Mouse (Mus musculus) adrenal gland, postnatal 36 days (tissue): ENCODE results near the gene Dnajb4. TPM values are rescaled to one million over a fixed set of nuclear protein-coding genes. Genes with fewer than 3 reads are reported as not detected.
"Not testable (repeated sequence)": the region's sequence is repeated elsewhere in the genome, so short reads cannot be mapped to it uniquely, and the experiment has no call there.

Experiments used
- DNase-seq, 2 experiments: peaks; one replicate each; pipeline ENCODE4 v3.0.0; 2021; ENCODE audit warnings: mixed read lengths in 1 of 2
- total RNA-seq, 2 experiments: library from RNA; stranded (reverse); gene quantifications; 2 replicates each; pipeline ENCODE4 v1.2.3; 2021

Gene Dnajb4
- total RNA-seq, 2 experiments from 2014 or later, result 43.4 to 58.1 TPM

DNA sequence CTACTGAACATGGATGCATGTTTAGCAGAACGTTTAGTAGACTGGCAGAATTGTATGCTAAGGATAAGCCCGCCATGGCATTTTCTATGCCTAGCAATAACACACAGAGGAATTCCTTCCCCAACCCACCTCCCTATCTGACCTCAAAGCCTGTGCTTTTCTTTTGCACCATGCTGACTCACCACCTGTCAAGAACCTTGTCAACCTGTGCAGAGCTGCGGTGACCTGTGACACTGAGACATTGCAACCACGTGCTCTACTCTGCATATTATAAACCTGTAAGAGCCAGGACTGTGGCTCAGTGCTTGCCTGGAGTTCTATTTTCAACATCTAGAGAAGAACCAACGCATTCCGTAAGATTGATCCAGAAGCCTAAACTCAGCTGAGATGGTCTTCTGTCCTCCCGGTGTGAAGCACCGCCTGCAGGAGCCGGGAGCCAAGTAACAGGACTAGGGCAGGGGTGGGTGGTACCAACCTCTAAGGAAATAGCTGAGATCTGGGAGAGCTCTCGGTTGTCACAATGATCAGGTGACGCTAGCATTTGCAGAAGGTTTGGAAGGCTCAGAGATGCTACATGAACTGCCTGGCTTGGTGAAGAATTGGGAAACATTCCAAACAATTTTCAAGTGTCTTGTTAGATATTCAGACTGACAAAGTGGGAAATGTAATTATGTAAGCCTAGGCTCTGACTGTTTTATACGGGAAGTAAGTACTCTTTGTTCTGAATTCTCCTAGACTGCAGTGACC is 62.8 kb downstream of the Dnajb4 start:
- no peak for DNase-seq

DNA sequence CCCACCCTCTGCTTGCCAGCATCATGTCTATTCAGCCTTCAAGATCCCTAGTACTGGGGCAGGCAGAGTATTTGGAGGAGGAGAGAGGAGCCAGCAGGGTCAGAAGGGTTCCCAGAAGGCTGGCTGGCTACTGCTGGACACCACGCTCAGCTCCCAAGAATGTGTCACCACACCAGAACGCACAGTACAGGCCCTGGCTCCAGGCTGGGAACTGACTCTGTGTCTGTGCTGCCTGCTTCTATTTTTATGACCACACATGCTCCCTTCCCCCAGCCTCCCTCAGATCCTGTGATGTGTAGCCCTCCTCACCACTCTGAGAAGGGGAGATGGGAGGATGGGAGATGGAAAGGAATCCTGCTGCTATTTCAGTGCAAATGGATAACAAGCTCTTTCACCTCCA is 64.9 kb downstream of the Dnajb4 start:
- DNase-seq, result peak; percentile 27 to 59

DNA sequence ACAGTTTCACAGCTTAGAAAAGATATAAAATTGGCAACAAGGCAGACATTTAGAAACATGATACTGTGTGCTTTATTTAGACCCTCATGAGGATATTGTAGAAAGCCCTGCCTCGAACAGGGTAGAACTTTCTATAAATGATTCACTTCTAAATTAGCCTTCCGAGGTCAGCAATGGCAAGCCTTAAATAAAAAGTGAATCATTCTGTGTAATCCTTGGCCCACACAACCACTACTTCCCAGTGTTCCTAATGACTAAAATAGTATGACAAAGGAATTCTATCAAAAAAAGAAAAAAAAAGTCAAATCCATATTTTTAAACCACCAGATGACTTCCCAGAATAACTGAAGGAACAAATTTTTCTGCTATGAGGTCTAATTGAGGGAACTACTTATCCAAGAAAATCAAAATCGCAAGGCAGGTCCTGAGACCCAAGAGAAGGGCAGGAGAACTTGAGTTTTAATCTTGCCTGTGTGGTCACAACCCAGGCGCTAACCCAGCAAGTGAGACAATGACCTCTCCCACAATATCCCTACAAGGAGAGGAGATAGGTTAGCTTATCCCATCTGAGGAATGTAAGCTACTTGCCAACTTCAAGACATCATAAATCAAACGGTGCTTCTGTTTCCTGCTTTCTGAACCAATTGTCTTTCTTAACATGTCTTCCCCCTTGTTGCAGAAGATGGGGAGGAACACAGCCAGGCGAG is 67.0 kb downstream of the Dnajb4 start:
- no peak for DNase-seq

DNA sequence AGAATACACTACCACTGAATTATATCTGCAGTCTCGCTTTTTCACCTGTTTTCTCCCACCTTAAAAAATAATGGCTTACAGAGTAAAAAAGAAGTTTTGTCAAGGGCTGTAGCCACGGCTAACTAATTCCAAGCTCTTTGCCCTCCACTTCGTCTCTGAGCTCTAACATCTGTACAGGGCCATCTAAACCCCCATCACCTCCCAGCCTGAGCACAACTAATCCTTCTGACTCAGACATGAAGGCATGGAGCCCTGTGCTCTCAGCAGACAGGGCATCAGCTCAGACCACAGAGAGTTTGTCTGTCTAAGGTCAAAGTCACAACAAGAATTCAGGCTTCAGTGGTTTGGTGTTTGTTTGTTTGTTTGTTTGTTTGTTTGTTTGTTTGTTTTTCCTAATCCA is 68.0 kb downstream of the Dnajb4 start:
- DNase-seq, result no peak

GRCm38 (mm10) chr3:152139308-152139707 is 70.8 kb downstream of the Dnajb4 start:
- not testable (repeated sequence) for DNase-seq

DNA sequence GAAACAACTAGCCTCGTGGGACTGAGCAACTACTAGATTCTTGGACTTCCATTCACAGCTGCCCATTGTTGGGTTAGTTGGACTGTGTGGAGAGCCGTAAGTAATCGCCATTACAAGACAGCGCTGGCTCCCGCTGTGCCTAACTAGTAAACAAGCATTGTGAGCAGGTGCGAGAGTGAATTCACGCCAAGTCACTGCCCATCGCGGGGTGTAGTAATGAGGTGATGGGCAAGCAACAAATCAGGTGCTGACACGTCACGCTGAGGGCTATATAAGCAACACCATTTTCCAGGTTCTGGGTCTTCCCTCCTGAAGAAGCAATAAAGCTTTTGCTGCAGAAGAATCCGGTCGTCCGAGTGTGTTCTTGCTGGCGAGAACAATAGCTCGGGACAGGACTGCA is 74.0 kb downstream of the Dnajb4 start:
- not testable (repeated sequence) for DNase-seq

DNA sequence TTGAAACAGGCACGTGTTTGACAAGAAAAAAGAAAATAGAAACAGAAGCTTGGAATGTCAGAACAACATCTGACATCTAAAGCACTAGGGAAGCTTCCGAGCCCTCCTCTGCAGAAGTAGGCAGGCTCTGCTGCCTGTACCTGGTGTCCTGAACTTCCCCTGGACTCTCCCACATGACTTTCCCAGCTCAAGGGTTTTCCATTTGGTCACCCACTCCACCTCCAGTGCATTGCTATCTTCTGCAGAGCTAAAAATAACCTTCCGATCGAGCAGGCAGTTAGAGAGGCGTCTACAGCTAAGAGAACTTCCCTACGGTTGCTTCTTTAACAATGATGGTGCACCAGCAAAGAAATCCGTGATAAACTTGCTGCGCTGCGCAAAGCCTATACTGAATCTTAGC is 76.5 kb downstream of the Dnajb4 start:
- DNase-seq, result no peak

GRCm38 (mm10) chr3:152130963-152131362 is 79.1 kb downstream of the Dnajb4 start:
- DNase-seq, result no peak

DNA sequence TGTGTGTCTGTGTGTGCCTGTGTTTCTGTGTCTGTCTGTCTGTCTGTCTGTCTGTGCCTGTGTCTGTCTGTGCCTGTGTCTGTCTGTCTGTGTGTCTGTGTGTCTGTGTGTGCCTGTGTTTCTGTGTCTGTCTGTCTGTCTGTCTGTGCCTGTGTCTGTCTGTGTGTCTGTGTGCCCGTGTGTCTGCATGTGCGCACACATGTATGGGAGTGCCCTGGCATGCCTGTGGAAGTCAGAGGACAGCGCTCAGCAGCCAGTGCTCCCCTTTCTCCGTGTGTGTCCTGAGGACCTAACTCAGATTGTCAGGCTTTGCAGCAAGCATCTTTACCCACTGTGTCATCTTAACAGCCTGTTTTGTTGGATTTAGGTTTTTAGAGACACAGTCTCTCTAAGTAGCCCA is 80.7 kb downstream of the Dnajb4 start:
- DNase-seq, result not testable (repeated sequence)

DNA sequence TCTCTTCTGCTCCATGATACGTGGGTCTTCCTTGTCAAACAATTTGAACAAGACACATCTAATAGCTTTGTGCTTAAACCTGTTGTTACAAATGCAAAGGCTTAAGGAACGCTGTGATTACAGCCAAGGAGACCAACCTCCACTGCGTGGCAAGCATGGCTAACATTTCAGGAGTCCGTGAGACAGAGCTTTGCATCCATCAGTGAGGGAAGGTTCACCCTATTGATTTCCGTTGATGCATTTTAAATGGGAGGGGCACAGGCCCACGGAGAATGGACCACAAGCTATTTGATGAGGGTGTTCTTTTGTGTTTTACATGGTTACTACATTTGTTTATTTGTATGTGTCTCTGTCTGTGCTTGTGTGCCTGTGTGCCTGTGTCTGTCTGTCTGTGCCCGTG is 81.5 kb downstream of the Dnajb4 start:
- no peak for DNase-seq

Other genes starting within 250 kb of the Dnajb4 start
- gene Gipc2, start 44.1 kb downstream of the Dnajb4 start, total RNA-seq, result 1 to 10 TPM in 1 of 2 experiments, under 1 TPM in 1; 0.79 to 1.3 TPM
- gene Fubp1, start 120 bp upstream of the Dnajb4 start, total RNA-seq, result 100 to 1,000 TPM; 117 to 140 TPM
- 1 to 10 TPM; 2.2 to 3.9 TPM for gene Nexn, start 56.0 kb upstream of the Dnajb4 start, total RNA-seq
- gene Miga1, start 130.1 kb upstream of the Dnajb4 start, total RNA-seq, result 10 to 100 TPM in 1 of 2 experiments, 1 to 10 TPM in 1; 9.7 to 12.1 TPM
- 10 to 100 TPM; 84.3 to 95.8 TPM for gene Usp33, start 136.2 kb upstream of the Dnajb4 start, total RNA-seq
- gene Zzz3, start 185.2 kb upstream of the Dnajb4 start, total RNA-seq, result 10 to 100 TPM; 32.7 to 37.6 TPM